Mouse (Mus musculus): ENCODE data around the gene Esp8. TPM values are rescaled to one million over a fixed set of nuclear protein-coding genes. Genes with fewer than 3 reads are reported as not detected.
"Not testable (repeated sequence)": the region's sequence is repeated elsewhere in the genome, so short reads cannot be mapped to it uniquely, and the experiment has no call there.

Esp8 gene
- polyA plus RNA-seq (2015; fragmentation: Nextera tagmentation; extraction: Ambion mirVana): not detected in 2 replicates

DNA sequence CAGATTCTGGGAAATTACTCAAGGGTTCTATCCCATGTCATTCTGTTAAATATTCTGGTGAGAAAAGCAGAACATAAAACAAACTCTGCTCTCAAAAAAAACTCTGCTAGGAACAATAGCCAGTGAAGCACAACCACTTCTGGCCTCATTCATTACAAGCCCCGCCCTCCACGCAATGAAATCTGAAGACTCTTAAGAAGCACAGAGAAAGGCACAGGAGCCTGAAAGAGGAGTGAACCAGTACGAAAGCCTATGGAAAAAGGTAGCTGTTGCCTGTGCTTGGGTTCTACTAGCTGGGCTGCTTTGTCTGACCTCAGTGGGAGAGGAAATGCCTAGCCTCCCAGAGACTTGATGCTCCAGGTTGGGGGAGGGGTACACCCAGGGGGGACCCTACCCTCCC, at the start of gene Esp8:
TSS of gene Esp8 (plus strand) at position 205 of the 400 bp plus-strand sequence.
- H3K4me2 ChIP-seq: no peak within 1 kb of the TSS
- H3K9me3 ChIP-seq (replicated peaks): no peaks in the 10 kb centered on the region
- 26% methylated on average over 3 of the region's 3 CpGs for WGBS
- H3K4me3 ChIP-seq: no peak within 1 kb of the TSS
- ATAC-seq: no peak
- no peak within 1 kb of the TSS for H3K27ac ChIP-seq
- H3K9ac ChIP-seq: no peak within 1 kb of the TSS
- H3K4me1 ChIP-seq: no peaks in the 10 kb centered on the region
- no peaks in the 10 kb centered on the region for H3K27me3 ChIP-seq
- no peaks in the 10 kb centered on the region for H3K36me3 ChIP-seq (ENCODE audit: poor library complexity, severe bottlenecking)

DNA sequence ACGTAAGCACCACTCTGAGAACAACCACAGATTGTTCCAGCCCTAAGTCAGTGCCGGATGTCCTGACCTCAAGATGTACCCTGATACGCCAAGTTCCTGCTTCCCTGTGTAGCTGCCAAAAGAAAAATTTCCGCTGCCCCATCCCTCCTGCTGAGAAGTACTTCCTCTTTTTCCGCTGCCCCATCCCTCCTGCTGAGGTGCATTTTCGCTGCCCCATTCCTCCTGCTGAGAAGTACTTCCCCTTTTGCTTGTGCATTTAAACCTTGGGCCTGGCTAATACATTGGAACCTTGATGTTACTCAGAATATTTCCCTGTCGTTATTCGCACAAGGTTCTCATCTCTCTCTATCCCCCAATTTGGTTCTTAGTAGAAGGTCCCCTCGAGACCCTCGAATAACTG, 36.3 kb upstream of the Esp8 start:
- H3K27me3 ChIP-seq, ATAC-seq: not testable (repeated sequence)

DNA sequence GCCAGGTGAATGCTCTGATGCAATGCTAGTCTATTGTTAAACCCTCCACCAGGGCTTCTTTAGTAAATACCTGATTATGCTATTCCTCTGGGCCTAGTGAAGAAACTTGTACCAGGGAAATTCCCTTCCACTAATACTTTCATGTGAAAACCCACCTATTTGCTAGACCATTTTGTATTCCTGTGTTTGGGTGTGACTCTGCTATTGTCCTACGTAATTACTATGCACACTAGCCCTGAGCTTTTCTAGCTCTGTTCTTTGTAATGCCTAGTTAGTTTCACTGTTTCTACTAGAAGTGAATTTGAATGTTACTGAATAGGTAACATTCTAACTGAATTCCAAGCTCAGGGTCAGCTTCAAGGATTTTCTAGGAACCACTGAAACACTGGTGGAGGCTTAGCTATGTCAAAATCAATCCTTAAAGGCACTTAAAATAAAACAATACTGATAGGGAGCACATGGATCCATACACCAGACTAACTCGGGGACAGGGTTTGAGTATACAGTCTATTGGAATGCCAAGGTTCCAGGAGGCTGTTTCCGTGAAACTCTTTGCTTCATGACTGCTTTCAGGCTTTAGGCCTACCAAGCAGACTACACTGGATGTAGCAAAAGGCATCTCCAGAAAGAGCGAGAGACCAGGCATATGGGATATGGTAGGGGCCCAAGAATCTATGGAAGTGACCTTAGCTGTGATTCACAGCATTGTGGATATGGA, 24.2 kb upstream of the Esp8 start:
- H3K4me2 ChIP-seq; H3K27me3 ChIP-seq; H3K36me3 ChIP-seq (ENCODE audit: poor library complexity, severe bottlenecking); ATAC-seq; H3K27ac ChIP-seq; H3K9me3 ChIP-seq (replicated peaks); H3K4me3 ChIP-seq; H3K4me1 ChIP-seq; H3K9ac ChIP-seq: not testable (repeated sequence)
- 88% methylated on average over 4 of the region's 4 CpGs for WGBS

More for the DNA sequence above, 36.3 kb upstream of the Esp8 start:
- not testable (repeated sequence) for H3K27ac ChIP-seq; H3K9me3 ChIP-seq (replicated peaks); H3K36me3 ChIP-seq (ENCODE audit: poor library complexity, severe bottlenecking); H3K4me1 ChIP-seq; H3K4me2 ChIP-seq; H3K4me3 ChIP-seq; H3K9ac ChIP-seq
- 81% methylated on average over 10 of the region's 10 CpGs for WGBS

DNA sequence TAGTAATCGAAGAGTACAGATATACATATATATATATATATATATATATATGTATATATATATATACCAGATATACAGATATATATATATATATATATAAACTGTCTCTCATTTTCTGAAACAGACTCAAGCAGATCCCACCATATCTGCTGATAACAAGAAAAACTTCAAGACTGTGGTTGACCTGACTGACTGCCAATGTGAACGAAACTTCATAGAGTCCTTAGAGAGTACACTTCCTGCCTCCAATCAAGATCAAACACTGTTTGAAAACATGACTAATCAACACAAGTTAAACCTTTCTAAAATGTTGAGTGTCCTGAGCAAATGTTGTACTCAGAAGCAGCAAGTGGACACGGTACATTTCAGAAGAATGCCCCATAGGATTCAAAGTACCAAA, 10.0 kb downstream of the Esp8 start:
- no peak overlapping the region for H3K27ac ChIP-seq
- H3K4me2 ChIP-seq: no peak overlapping the region
- H3K9ac ChIP-seq: no peak overlapping the region
- no peaks in the 10 kb centered on the region for H3K4me1 ChIP-seq
- no peak overlapping the region for H3K4me3 ChIP-seq
- H3K9me3 ChIP-seq (replicated peaks): no peaks in the 10 kb centered on the region
- ATAC-seq: no peak
- no peaks in the 10 kb centered on the region for H3K36me3 ChIP-seq (ENCODE audit: poor library complexity, severe bottlenecking)
- no peaks in the 10 kb centered on the region for H3K27me3 ChIP-seq
- WGBS: 71% methylated on average over 3 of the region's 3 CpGs

DNA sequence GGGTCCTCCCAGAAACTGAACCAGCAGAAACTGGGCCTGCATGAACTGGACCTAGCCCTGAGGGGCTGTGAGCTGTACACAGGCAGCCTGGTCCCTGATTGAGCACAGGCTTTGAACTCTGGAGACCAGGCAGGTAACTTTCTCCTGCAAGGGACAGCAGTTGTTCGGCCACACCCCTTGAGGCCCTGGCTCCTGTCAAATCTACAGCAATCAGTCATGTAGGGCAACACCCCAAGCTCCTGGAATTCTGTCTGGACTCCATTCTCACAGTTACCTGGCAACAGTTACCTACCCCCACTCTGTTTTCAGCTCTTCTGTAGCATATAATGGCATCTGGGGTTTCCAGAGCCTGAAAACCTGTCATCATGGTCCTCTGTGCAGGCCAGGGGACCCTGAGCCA, 11.3 kb downstream of the Esp8 start:
- no peaks in the 10 kb centered on the region for H3K36me3 ChIP-seq (ENCODE audit: poor library complexity, severe bottlenecking)
- H3K27ac ChIP-seq: no peak overlapping the region
- ATAC-seq: no peak
- WGBS: 96% methylated on average over 1 of the region's 1 CpGs
- H3K27me3 ChIP-seq: no peaks in the 10 kb centered on the region
- H3K4me3 ChIP-seq: no peak overlapping the region
- no peak overlapping the region for H3K9ac ChIP-seq
- no peak overlapping the region for H3K4me2 ChIP-seq
- no peaks in the 10 kb centered on the region for H3K4me1 ChIP-seq
- H3K9me3 ChIP-seq (replicated peaks): no peaks in the 10 kb centered on the region

DNA sequence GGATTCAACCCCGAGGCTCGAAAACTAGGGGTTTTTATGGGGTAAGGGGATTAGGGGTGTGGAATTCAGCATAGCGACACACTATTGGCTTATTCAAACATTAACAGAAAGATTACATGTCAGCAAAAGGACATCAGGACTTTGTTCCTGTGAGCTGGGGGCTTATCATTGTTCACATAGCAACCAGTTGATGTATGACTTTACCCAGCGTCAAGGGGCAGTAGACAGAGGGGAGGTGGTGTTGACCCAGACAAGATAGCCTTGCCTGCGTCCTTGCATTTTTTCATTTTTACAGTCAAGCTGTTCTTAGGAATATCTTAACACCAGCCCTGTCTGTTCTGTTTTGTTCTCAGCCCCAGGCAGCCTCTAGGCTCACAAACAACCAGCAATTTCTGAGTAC, 27.2 kb downstream of the Esp8 start:
- not testable (repeated sequence) for H3K27me3 ChIP-seq; H3K9ac ChIP-seq; H3K27ac ChIP-seq; H3K36me3 ChIP-seq (ENCODE audit: poor library complexity, severe bottlenecking); H3K4me3 ChIP-seq; H3K9me3 ChIP-seq (replicated peaks); H3K4me2 ChIP-seq; H3K4me1 ChIP-seq; ATAC-seq
- WGBS: 89% methylated on average over 5 of the region's 5 CpGs

DNA sequence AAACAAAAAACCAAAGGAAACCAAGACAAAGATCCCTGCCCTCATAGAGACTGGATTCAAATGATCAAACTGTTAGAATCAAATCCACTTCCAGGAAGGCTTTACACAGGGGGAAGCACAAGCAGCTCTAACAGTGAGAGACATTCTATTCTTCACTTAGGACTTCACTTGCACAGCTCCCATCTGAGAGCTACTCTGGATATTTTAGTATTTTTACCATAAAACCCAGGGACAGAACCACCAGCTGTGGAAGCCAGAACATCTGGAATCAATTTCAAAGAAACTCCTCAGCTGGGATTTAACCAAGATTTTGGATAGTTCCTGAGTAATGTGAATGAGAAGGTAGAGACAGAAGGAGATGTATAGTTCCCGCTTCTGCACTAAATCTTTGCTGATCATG, 33.6 kb downstream of the Esp8 start:
- H3K27me3 ChIP-seq: no peaks in the 10 kb centered on the region
- H3K4me1 ChIP-seq: no peaks in the 10 kb centered on the region
- H3K4me2 ChIP-seq: no peak overlapping the region
- WGBS: 95% methylated on average over 1 of the region's 1 CpGs
- H3K36me3 ChIP-seq (ENCODE audit: poor library complexity, severe bottlenecking): no peaks in the 10 kb centered on the region
- H3K9ac ChIP-seq: no peak overlapping the region
- no peak overlapping the region for H3K4me3 ChIP-seq
- no peak for ATAC-seq
- H3K27ac ChIP-seq: no peak overlapping the region
- H3K9me3 ChIP-seq (replicated peaks): no peaks in the 10 kb centered on the region

DNA sequence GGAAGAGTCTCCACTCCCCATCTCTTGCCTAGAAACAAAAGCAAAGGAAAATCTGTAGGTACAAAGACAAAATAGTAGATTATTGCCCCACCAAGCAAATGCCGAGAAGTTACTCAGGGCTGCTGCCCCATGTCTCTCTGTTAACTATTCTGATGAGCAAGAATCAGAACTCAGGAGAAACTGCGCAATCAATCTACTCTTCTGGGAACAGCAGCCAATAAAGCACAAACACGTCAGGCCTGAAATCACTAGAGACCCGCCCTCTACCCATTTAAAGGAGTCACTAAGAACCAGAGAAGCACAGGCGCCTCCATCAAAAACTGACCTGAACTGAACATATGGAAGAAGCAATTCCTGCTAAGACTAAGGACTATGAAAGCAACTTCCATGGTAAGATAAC, 41.4 kb downstream of the Esp8 start, which contains the start of gene Esp6:
TSS of gene Esp6 (plus strand) at position 301 of the 400 bp plus-strand sequence.
- H3K9me3 ChIP-seq (replicated peaks): no peaks in the 10 kb centered on the region
- WGBS: 88% methylated on average over 5 of the region's 5 CpGs
- no peak within 1 kb of the TSS for H3K27ac ChIP-seq
- no peaks in the 10 kb centered on the region for H3K4me1 ChIP-seq
- no peak for ATAC-seq
- H3K4me3 ChIP-seq: no peak within 1 kb of the TSS
- no peak within 1 kb of the TSS for H3K4me2 ChIP-seq
- H3K36me3 ChIP-seq (ENCODE audit: poor library complexity, severe bottlenecking): no peaks in the 10 kb centered on the region
- H3K27me3 ChIP-seq: no peaks in the 10 kb centered on the region
- no peak within 1 kb of the TSS for H3K9ac ChIP-seq

Other genes starting within 250 kb of the Esp8 start
- not detected in 2 replicates for gene Crisp1, start 200.8 kb upstream of the Esp8 start, polyA plus RNA-seq (2015; fragmentation: Nextera tagmentation; extraction: Ambion mirVana)
- not detected in 2 replicates for gene Esp6, start 41.5 kb downstream of the Esp8 start, polyA plus RNA-seq (2015; fragmentation: Nextera tagmentation; extraction: Ambion mirVana)
- gene Esp4, start 78.6 kb downstream of the Esp8 start, polyA plus RNA-seq (2015; fragmentation: Nextera tagmentation; extraction: Ambion mirVana): not detected in 2 replicates
- not detected in 2 replicates for gene Esp3, start 112.1 kb downstream of the Esp8 start, polyA plus RNA-seq (2015; fragmentation: Nextera tagmentation; extraction: Ambion mirVana)
- not detected in 2 replicates for gene Esp1, start 207.1 kb downstream of the Esp8 start, polyA plus RNA-seq (2015; fragmentation: Nextera tagmentation; extraction: Ambion mirVana)